18 mouse cellular contexts compared by ENCODE assay signal in genomic region chr7:142599942-142600341, GRCm38 (mm10).
DNase-seq lines count a peak whose midpoint lies in the region; ATAC-seq lines count a peak whose summit lies in the region.
"Had no signal": no experiment of that assay in that cellular context is flagged by ENCODE, and none has a peak within 500 bp of the region (broad histone marks: within the 10 kb centered on the region; RNA-seq: fewer than 3 reads in every experiment).

No protein-coding gene starts in this region.

- H3K9me3 ChIP-seq in hindbrain, embryonic 10.5 days = no peaks in the 10 kb centered on the region
- no peaks in the 10 kb centered on the region for H3K9me3 ChIP-seq in hindbrain, embryonic 11.5 days (ENCODE audit: control insufficient read depth, low read length)
- no peaks in the 10 kb centered on the region for H3K9me3 ChIP-seq in embryonic facial prominence, embryonic 15.5 days (replicated peaks)
- no peaks in the 10 kb centered on the region for H3K9me3 ChIP-seq in heart, embryonic 10.5 days
- H3K9me3 ChIP-seq in limb, embryonic 15.5 days = no peaks in the 10 kb centered on the region
- H3K9me3 ChIP-seq: forebrain, embryonic 15.5 days; G1E; heart, embryonic 13.5 days had no signal

- 80% methylated on average over 15 of the region's 15 CpGs for WGBS in hindbrain, embryonic 10.5 days
- 81% methylated on average over 15 of the region's 15 CpGs for WGBS in hindbrain, embryonic 11.5 days
- WGBS in embryonic facial prominence, embryonic 15.5 days = 75% methylated on average over 15 of the region's 15 CpGs
- WGBS in heart, embryonic 10.5 days = 80% methylated on average over 15 of the region's 15 CpGs
- WGBS in limb, embryonic 15.5 days = 67% methylated on average over 15 of the region's 15 CpGs

- no peak for DNase-seq in hindbrain, embryonic 10.5 days (ENCODE audit: low spot score)
- no peak for DNase-seq in hindbrain, embryonic 11.5 days (ENCODE audit: low spot score)
- no peak for DNase-seq in heart, embryonic 10.5 days (ENCODE audit: low spot score)
- no peak for DNase-seq in left cerebral cortex, adult 8-10 months (ENCODE audit: low spot score in 2 of 2)
- DNase-seq in left cerebral cortex, adult 11 months (ENCODE audit: low spot score) = no peak
- DNase-seq in frontal cortex, postnatal 25 days (ENCODE audit: low spot score in 2 of 2) = no peak
- DNase-seq: cerebellum, adult 18-20 months; kidney, postnatal 10 days; layer of hippocampus, postnatal 36 days; lung, postnatal 36 days; retina, postnatal 1 day; thymus, postnatal 36 days had no signal

- H3K4me2 ChIP-seq in hindbrain, embryonic 11.5 days (replicated peaks; ENCODE audit: low read depth, low read length) = no peak overlapping the region
- H3K4me2 ChIP-seq in embryonic facial prominence, embryonic 15.5 days (replicated peaks) = no peak overlapping the region
- no peak overlapping the region for H3K4me2 ChIP-seq in limb, embryonic 15.5 days
- H3K4me2 ChIP-seq: forebrain, embryonic 15.5 days; heart, embryonic 13.5 days; liver, embryonic 11.5 days had no signal

- H3K9ac ChIP-seq in hindbrain, embryonic 11.5 days (ENCODE audit: low read depth, low read length) = no peak overlapping the region
- no peak overlapping the region for H3K9ac ChIP-seq in embryonic facial prominence, embryonic 15.5 days
- H3K9ac ChIP-seq in limb, embryonic 15.5 days = no peak overlapping the region
- H3K9ac ChIP-seq: forebrain, embryonic 15.5 days; heart, embryonic 13.5 days had no signal

- peaks cover 17% of the 10 kb centered on the region for H3K4me1 ChIP-seq in hindbrain, embryonic 10.5 days (replicated peaks)
- no peaks in the 10 kb centered on the region for H3K4me1 ChIP-seq in hindbrain, embryonic 11.5 days (replicated peaks; ENCODE audit: control insufficient read depth, insufficient read depth, low read length)
- H3K4me1 ChIP-seq in embryonic facial prominence, embryonic 15.5 days = peaks cover 21% of the 10 kb centered on the region
- peaks cover 24% of the 10 kb centered on the region for H3K4me1 ChIP-seq in heart, embryonic 10.5 days
- peaks cover 50% of the 10 kb centered on the region for H3K4me1 ChIP-seq in limb, embryonic 15.5 days

- H3K4me3 ChIP-seq in hindbrain, embryonic 10.5 days = no peak overlapping the region
- no peak overlapping the region for H3K4me3 ChIP-seq in hindbrain, embryonic 11.5 days (ENCODE audit: low read depth, low read length)
- H3K4me3 ChIP-seq in embryonic facial prominence, embryonic 15.5 days (replicated peaks) = no peak overlapping the region
- no peak overlapping the region for H3K4me3 ChIP-seq in heart, embryonic 10.5 days
- no peak overlapping the region for H3K4me3 ChIP-seq in limb, embryonic 15.5 days
- H3K4me3 ChIP-seq: forebrain, embryonic 15.5 days; heart, embryonic 13.5 days had no signal

- peak overlapping the region; percentile 68 for H3K27ac ChIP-seq in hindbrain, embryonic 10.5 days
- H3K27ac ChIP-seq in hindbrain, embryonic 11.5 days (ENCODE audit: low read depth, low read length) = no peak overlapping the region
- peak overlapping the region; percentile 71 for H3K27ac ChIP-seq in embryonic facial prominence, embryonic 15.5 days (replicated peaks)
- H3K27ac ChIP-seq in heart, embryonic 10.5 days = peak overlapping the region; percentile 69
- H3K27ac ChIP-seq in limb, embryonic 15.5 days = peak overlapping the region; percentile 78
- H3K27ac ChIP-seq: forebrain, embryonic 15.5 days; heart, embryonic 13.5 days had no signal

- ATAC-seq in hindbrain, embryonic 11.5 days (ENCODE audit: low FRiP score) = no peak
- ATAC-seq in embryonic facial prominence, embryonic 15.5 days (ENCODE audit: insufficient number of reproducible peaks, low FRiP score, low TSS enrichment, low read depth) = 0 out of 2 replicates have a peak, but pooled peaks have one; percentile 5
- ATAC-seq in limb, embryonic 15.5 days (ENCODE audit: insufficient number of reproducible peaks, low FRiP score, low TSS enrichment, low read depth) = 0 out of 2 replicates have a peak, but pooled peaks have one; percentile 2
- ATAC-seq: forebrain, embryonic 15.5 days had no signal

- H3K27me3 ChIP-seq in hindbrain, embryonic 10.5 days (ENCODE audit: insufficient read depth, poor library complexity, severe bottlenecking) = no peaks in the 10 kb centered on the region
- H3K27me3 ChIP-seq in hindbrain, embryonic 11.5 days (ENCODE audit: control insufficient read depth, insufficient read depth, low read length) = no peaks in the 10 kb centered on the region
- H3K27me3 ChIP-seq in embryonic facial prominence, embryonic 15.5 days = no peaks in the 10 kb centered on the region
- H3K27me3 ChIP-seq in heart, embryonic 10.5 days (ENCODE audit: insufficient read depth, poor library complexity, severe bottlenecking) = no peaks in the 10 kb centered on the region
- no peaks in the 10 kb centered on the region for H3K27me3 ChIP-seq in limb, embryonic 15.5 days
- H3K27me3 ChIP-seq: forebrain, embryonic 15.5 days; heart, embryonic 13.5 days had no signal

- H3K36me3 ChIP-seq in hindbrain, embryonic 10.5 days = no peaks in the 10 kb centered on the region
- H3K36me3 ChIP-seq in hindbrain, embryonic 11.5 days (ENCODE audit: control insufficient read depth, insufficient read depth, low read length) = no peaks in the 10 kb centered on the region
- H3K36me3 ChIP-seq in embryonic facial prominence, embryonic 15.5 days = no peaks in the 10 kb centered on the region
- no peaks in the 10 kb centered on the region for H3K36me3 ChIP-seq in heart, embryonic 10.5 days
- H3K36me3 ChIP-seq in limb, embryonic 15.5 days = no peaks in the 10 kb centered on the region
- H3K36me3 ChIP-seq: forebrain, embryonic 15.5 days; G1E; heart, embryonic 13.5 days had no signal
